Mouse (Mus musculus) c-Kit-negative CD71-positive TER-119-positive erythroid progenitor cells, embryonic 14.5 days (primary cell): Measurements from ENCODE around the gene Methig1.
"Not testable (repeated sequence)": the region's sequence is repeated elsewhere in the genome, so short reads cannot be mapped to it uniquely, and the experiment has no call there.

ENCODE experiments used
- DNase-seq: peaks from one replicate; pipeline ENCODE4 v3.0.0-alpha.2; 2013; ENCODE audit warnings: low read depth, low spot score

The Methig1 gene

GRCm38 (mm10) chr15:100395561-100395960 lies 42.6 kb downstream of the Methig1 start:
- DNase-seq, result no peak

GRCm38 (mm10) chr15:100400592-100401250 lies 47.8 kb downstream of the Methig1 start:
- no peak for DNase-seq

GRCm38 (mm10) chr15:100401811-100402210 lies 48.9 kb downstream of the Methig1 start:
- no peak for DNase-seq

GRCm38 (mm10) chr15:100402347-100402746 lies 49.4 kb downstream of the Methig1 start:
- DNase-seq, result no peak

- DNase-seq, result no peak
Measured at GRCm38 (mm10) chr15:100402798-100403197, 49.8 kb downstream of the Methig1 start.

GRCm38 (mm10) chr15:100403318-100404000 lies 50.5 kb downstream of the Methig1 start:
- no peak for DNase-seq

- DNase-seq, result no peak
Measured at GRCm38 (mm10) chr15:100406088-100406487, 53.1 kb downstream of the Methig1 start.

GRCm38 (mm10) chr15:100410918-100411672 lies 58.1 kb downstream of the Methig1 start:
- DNase-seq, result peak; percentile 88

- DNase-seq, result no peak
Measured at GRCm38 (mm10) chr15:100411731-100412130, 58.8 kb downstream of the Methig1 start.

- no peak for DNase-seq
Measured at GRCm38 (mm10) chr15:100413306-100413705, 60.4 kb downstream of the Methig1 start.

- DNase-seq, result no peak
Measured at GRCm38 (mm10) chr15:100414011-100414410, 61.1 kb downstream of the Methig1 start.

GRCm38 (mm10) chr15:100414942-100415341 lies 62.0 kb downstream of the Methig1 start:
- DNase-seq, result no peak

GRCm38 (mm10) chr15:100415684-100416083 lies 62.7 kb downstream of the Methig1 start:
- DNase-seq, result no peak

GRCm38 (mm10) chr15:100417854-100418450 lies 65.0 kb downstream of the Methig1 start:
- DNase-seq, result no peak

- no peak for DNase-seq
Measured at GRCm38 (mm10) chr15:100419311-100419710, 66.4 kb downstream of the Methig1 start.

- peak; percentile 65 for DNase-seq
Measured at GRCm38 (mm10) chr15:100419901-100420745, 67.2 kb downstream of the Methig1 start.

GRCm38 (mm10) chr15:100421059-100421757 lies 68.3 kb downstream of the Methig1 start:
- DNase-seq, result no peak

- not testable (repeated sequence) for DNase-seq
Measured at GRCm38 (mm10) chr15:100421758-100422197, 68.8 kb downstream of the Methig1 start, which contains the start of gene Gm5475. Gene Gm5475 (plus strand): TSS chr15:100422147.

GRCm38 (mm10) chr15:100422476-100422875 lies 69.5 kb downstream of the Methig1 start:
- no peak for DNase-seq
